Mouse (Mus musculus) adrenal gland, adult 8-10 months (tissue): Measurements from ENCODE around the gene Pias1. TPM values are rescaled to one million over a fixed set of nuclear protein-coding genes. Genes with fewer than 3 reads are reported as not detected.
A peak's percentile ranks its signal among the peaks of the same experiment; 100 is the strongest.

Source experiments
- DNase-seq: peaks from one replicate; pipeline ENCODE4 v3.0.0; 2022
- total RNA-seq, 4 experiments: library from RNA; stranded (reverse); gene quantifications; 2 replicates each; pipeline ENCODE4 v1.2.4; 2022

Pias1 gene
- total RNA-seq: 10 to 100 TPM; 36.0 to 52.7 (median 44.3) TPM

DNA sequence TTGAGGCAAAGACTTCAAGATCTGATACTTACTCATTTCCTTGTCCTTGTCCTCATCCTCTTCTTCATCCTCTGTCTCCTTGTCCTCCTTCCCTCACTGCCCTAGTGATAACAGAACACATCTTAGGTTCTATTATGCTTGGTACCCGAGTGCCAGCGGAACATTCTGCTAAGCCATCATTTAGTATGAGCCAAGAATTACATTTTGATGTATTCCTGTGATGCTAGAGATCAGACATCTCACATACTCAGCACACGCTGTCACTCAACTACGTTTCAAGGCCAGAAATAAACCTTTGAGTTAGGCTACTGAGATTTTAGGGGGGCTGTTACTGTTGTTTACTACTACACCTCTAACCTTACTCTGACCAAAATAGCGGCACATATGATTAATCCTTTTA lies at the start of gene Pias1:
Gene Pias1 (minus strand): TSS at position 101 of the 400 bp plus-strand sequence.
- no peak for DNase-seq

DNA sequence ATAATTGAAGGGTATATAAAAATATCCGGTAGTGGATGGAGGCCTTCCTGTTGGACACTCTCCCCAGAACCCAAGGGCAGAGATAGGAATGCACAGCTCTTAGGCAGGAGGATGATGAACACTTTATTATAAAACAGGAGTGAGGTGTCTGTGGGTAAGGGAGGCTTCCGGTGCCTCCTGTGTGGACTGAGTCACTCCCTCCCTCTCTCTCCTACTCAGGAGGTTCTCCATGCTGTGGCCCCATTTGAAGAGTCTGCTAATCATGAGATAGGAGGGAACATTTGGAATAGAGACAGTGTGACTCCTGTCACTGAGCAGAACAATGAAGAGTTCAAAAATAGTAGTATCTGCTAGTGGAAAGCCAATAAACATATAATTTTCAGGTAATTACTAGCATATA lies 47.7 kb upstream of the Pias1 start:
- no peak for DNase-seq

GRCm38 (mm10) chr9:63031011-63031782 lies 43.5 kb upstream of the Pias1 start:
- peak; percentile 21 for DNase-seq

GRCm38 (mm10) chr9:63022486-63022885 lies 34.8 kb upstream of the Pias1 start:
- no peak for DNase-seq

- no peak for DNase-seq
Measured at GRCm38 (mm10) chr9:63007371-63007770, 19.6 kb upstream of the Pias1 start.

DNA sequence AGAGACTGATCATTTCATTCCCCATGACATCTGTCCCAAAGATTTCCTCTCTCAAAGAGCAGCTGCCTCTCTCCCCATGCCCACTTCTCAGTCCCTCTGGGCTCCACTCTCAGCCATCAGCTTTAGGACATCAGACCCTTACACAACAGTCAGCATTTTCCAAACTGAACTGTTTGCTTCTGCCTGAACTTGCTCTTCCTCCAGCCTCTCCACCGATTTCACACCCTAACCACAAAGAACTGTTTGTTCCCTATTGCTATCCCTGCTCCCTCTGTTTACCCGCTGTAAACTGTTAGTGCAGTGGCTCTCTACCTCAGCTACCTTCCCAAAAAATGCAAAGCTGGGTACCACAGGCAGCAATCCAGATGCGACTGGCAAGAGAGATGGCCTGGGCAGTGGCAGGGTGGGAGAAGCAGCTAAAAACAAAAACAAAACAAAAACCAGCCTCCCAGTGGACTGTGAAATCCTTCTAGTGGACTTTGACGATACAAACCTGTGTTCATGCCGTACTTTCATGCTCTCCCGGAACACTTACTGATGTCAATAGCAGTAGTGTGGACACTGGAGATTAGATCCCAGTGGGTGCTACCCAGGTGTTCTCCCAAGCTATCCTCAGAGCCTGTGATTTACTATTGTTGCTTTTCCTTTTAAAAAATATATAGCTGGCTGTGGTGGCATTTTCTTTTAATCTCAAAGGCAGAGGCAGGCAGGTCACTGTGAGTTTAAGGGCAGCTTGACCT lies 18.5 kb upstream of the Pias1 start:
- DNase-seq: no peak

GRCm38 (mm10) chr9:62998561-62998960 lies 10.8 kb upstream of the Pias1 start:
- DNase-seq: no peak

- no peak for DNase-seq
Measured at GRCm38 (mm10) chr9:62997626-62998025, 9.9 kb upstream of the Pias1 start.

DNA sequence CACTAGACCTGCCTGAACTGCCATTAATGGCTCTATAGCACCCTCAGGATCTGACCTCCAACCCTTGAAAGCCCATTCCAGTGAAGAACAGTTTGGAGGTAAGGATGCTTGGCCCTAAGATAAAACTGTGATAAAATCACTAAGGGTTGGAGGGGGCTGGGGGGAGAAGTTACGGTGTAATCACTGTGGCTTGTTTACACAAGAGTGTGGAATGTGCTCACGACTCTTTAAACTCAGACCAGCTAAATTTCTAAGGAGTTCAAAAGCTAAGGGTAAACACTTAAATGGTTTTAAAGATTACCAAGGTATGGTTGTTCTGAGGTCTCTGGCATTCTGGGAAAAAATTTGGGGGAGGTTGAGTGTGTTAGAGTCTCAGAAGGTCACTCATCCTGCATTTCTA lies 7.5 kb upstream of the Pias1 start:
- no peak for DNase-seq

DNA sequence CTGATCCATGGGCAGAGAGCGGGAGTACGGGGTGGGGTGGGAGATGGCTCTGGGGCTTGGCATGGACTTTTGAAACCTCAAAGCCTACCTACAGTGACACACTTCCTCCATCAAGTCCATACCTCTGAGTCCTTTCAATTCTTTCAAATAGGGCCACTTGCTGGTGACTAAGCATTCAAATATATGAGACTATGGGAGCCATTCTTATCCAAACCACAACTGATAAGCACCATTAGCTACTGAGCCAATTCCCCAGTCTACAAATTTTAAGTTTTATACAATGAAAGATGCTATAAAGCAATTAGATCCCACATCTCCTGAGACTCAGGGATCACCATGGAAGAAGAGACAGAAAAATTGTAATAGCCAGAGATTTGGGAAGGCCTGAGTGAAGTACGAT lies 2.4 kb upstream of the Pias1 start:
- no peak for DNase-seq

- peak; percentile 95 for DNase-seq
Measured at GRCm38 (mm10) chr9:62980777-62981202, 6.9 kb downstream of the Pias1 start.

GRCm38 (mm10) chr9:62980162-62980776 lies 7.5 kb downstream of the Pias1 start:
- peak; percentile 23 for DNase-seq

DNA sequence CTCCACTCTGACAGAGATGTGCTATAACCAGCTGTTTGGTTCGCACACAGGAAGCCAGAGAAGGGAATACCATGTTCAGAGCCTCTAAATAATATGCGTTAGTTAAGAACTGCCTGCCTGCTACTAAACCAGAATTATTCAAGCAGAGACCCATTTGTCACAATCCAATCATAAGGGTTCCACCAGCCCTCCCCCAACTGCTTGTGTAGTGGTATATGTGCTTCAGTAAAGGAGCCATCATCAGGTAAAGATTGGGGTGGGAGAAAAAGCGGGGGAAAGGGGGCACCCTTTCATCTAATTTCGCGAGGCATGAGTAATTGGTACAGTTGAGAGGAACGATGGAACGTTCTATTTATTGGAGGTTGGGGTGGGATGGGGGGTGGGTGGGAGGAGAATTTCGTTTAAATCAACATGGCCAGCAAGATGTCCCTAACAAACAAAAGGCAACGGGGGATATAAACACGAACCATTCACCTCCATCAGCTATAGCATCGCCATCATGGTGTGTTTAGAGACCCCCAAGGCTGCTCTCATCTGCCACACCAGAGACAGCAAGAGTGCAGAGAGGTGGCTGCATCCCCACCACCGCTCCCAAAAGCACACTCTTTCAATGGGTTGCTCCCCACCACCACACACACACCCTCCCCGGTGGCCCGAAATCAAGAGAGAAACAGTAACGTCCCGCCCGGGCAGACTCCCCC lies 8.1 kb downstream of the Pias1 start:
- no peak for DNase-seq

DNA sequence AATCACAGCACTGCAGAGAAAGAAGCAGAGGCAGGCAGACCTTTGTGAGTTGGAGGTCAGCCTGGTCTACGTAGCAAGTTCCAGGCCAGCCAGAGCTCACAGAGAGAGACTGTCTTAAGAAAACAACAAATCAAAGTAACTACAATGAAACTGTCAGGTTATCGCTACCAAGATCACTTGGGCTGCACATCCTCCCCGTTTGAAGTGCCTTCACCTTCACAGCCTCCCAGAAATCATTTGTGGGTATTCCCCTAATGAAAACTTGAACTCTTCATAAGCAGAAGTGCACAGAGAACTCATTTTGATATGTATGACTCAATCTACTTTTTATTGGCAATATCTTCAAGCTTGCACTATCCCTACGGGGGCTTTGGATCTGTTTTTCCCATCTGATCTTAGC lies 10.6 kb downstream of the Pias1 start:
- no peak for DNase-seq

DNA sequence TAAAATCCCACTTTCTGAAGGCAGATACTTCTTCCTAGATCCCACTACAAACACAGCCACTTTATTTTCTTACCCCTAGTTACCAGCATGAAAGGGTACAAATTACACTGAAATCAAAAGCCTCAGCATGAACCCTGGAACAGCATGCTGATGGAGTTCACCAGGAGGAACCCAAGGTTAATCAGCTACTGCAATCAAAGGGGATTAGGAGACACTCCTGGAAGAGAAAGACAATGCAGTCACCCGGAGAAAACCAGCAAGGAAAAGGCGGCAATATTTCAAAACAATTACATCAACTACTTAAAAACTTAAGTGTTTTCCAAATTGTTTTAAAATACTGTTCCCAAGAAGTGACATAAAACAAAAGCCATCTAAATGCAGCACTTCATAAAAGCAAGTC lies 11.9 kb downstream of the Pias1 start:
- no peak for DNase-seq

DNA sequence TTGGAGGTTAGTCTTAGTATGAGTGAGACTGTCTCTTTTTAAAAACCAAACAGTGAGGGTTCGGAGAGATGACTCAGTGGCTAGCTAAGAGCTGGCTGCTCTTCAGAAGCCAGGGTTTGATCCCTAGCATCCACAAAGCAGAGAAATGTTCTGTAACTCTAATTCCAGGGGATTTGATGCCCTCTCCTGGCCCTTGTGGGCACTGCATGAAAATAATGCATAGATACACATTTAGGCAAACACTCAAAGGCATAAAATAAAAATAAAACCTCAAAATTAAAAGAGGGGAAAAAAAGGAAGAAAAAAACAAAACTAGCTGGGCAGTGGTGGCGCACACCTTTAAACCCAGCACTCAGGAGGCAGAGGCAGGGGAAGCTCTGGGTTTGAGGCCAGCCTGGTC lies 13.3 kb downstream of the Pias1 start:
- DNase-seq: no peak

- DNase-seq: no peak
Measured at GRCm38 (mm10) chr9:62972073-62972745, 15.5 kb downstream of the Pias1 start.

DNA sequence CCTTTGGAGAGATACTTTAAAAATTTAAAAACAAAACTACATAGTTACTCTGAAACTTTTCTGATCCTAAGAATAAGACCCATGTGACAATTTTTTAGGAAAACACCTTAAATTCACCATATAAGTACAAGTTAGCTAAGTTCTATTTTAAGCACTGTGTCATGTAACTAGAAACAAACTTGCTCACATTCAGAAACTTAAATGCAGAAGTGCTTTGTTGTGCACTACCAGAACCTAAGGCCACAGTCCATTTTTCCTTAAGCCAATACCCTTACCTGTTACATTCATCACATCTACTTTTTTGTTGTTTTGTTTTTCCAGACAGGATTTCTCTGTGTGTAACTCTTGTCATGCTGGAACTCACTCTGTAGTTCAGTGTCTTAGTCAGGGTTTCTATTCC lies 17.4 kb downstream of the Pias1 start:
- no peak for DNase-seq

- no peak for DNase-seq
Measured at GRCm38 (mm10) chr9:62966018-62966417, 21.7 kb downstream of the Pias1 start.

DNA sequence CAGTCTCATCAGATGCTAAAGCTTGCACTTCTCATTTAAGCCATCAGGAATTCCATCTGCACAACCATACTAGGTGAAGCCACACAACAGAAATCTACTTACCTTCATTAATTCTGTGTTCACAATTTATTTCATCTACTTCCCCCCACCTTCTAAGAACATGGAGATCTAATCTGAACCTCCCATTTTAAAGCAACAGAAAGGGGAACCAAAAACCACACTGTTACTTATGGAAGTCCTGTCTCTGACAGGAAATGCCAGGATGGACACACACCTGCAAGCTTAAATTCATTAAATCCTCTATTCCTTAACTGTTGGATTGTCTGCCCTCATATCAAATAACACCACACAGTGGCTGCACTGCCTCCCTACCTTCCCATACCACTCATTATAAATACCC lies 35.0 kb downstream of the Pias1 start:
- DNase-seq: no peak

DNA sequence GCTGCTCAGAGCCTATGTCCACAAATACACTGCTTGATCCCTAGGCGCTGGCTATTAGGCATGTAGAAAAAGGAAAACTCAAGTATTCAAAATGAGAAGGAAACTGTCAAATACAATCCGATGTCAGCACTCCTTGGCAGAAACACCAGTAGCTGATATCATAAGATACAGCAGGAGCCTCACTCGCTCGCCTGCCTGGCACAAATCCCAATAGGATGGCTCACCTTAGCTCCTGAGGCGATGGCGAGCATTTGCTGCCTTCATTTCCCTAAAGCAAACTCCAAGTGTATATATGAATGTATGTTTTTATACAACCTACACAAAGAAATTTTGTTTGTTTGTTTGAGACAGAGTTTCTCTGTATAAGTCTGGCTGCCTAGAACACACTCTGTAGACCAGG lies 42.4 kb downstream of the Pias1 start:
- DNase-seq: no peak

DNA sequence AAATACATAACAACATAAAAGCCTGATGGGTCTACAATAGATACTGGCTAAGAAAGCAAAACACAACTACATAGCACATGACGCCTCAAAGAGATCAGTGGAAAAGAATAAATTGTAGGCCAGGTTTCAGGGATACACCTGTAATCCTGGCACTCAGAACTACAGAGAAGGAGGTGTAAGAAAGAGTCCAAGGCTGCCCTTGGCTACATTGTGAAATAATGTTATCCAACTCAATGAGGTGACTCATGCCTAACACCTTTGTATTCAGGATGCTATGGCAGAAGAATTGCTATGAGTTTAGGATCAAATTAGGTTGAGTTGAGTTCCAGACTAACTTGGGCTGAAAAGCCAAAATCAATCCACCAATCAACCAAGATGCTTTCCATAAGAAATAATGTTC lies 43.7 kb downstream of the Pias1 start:
- no peak for DNase-seq
